Mouse (Mus musculus) stomach, embryonic 16.5 days (tissue): ENCODE results near the gene Ranbp6. TPM values are rescaled to one million over a fixed set of nuclear protein-coding genes. Genes with fewer than 3 reads are reported as not detected.

Experiments used
- ATAC-seq: fragments of 200-750 bp; cut with Nextera tagmentation; 2 replicates; pipeline ENCODE4 v1.8.0; 2017; ENCODE audit warnings: moderate number of reproducible peaks, moderate TSS enrichment; ENCODE audit not compliant: insufficient read depth, low FRiP score
- H3K27ac ChIP-seq: fragments of 300-500 bp; sonication (generic); 2 replicates; pipeline ENCODE4 v1.5.1; 2014; ENCODE audit warnings: low read length
- H3K27me3 ChIP-seq: fragments of 300-500 bp; sonication (generic); 2 replicates; pipeline ENCODE4 v1.6.1; 2014; ENCODE audit warnings: low read length, control low read depth, mixed read lengths; ENCODE audit not compliant: control insufficient read depth, insufficient read depth
- H3K36me3 ChIP-seq: fragments of 300-500 bp; sonication (generic); 2 replicates; pipeline ENCODE4 v1.6.1; 2014; ENCODE audit warnings: low read length; ENCODE audit not compliant: control insufficient read depth, insufficient read depth
- H3K4me1 ChIP-seq: fragments of 300-500 bp; sonication (generic); 2 replicates; pipeline ENCODE4 v1.6.1; 2014; ENCODE audit warnings: low read length, control low read depth, mixed read lengths; ENCODE audit not compliant: control insufficient read depth, insufficient read depth
- H3K4me2 ChIP-seq: fragments of 300-500 bp; sonication (generic); 2 replicates; pipeline ENCODE4 v1.6.1; 2014; ENCODE audit warnings: low read depth, low read length, mixed read lengths
- H3K4me3 ChIP-seq: fragments of 300-500 bp; sonication (generic); replicated peaks from 2 replicates; pipeline ENCODE4 v1.5.1; 2014; ENCODE audit warnings: mild to moderate bottlenecking, low read length
- H3K9ac ChIP-seq: fragments of 300-500 bp; sonication (generic); 2 replicates; pipeline ENCODE4 v1.6.1; 2014; ENCODE audit warnings: low read length
- H3K9me3 ChIP-seq: fragments of 300-500 bp; sonication (generic); replicated peaks from 2 replicates; pipeline ENCODE4 v1.6.1; 2016; ENCODE audit warnings: low read length, control low read depth; ENCODE audit not compliant: control insufficient read depth
- WGBS: fragments of 180-500 bp; shearing (Covaris S2); extraction: QIAGEN DNeasy Blood & Tissue Kit; methylation state at CpG from one replicate; pipeline ENCODE4 v1.1.7; 2014; 5-methylcytosine and 5-hydroxymethylcytosine counted together
- polyA plus RNA-seq: library from polyadenylated mRNA; unstranded; fragments of >200 nt; fragmentation: Nextera tagmentation; extraction: Ambion mirVana; gene quantifications from 2 replicates; pipeline ENCODE4 v1.2.1, GENCODE M21; 2015

Gene Ranbp6
- 16.6 and 17.4 TPM in 2 replicates for polyA plus RNA-seq

- no peaks in the 10 kb centered on the region for H3K27me3 ChIP-seq
- peak within 1 kb of the TSS; percentile 80 for H3K9ac ChIP-seq
- ATAC-seq: peak; percentile 99
- 0 out of 2 replicates have a peak, but pooled peaks cover 10% of the 10 kb centered on the region for H3K36me3 ChIP-seq
- H3K4me3 ChIP-seq: peak within 1 kb of the TSS; percentile 74
- H3K4me1 ChIP-seq: peaks cover 10% of the 10 kb centered on the region
- peak within 1 kb of the TSS; percentile 76 for H3K4me2 ChIP-seq
- no peak within 1 kb of the TSS for H3K27ac ChIP-seq
- H3K9me3 ChIP-seq: no peaks in the 10 kb centered on the region
- under 1% methylated on average over 47 of the region's 47 CpGs for WGBS
Observed at GRCm38 (mm10) chr19:29812581-29813460, at the start of gene Ranbp6. Gene Ranbp6 (minus strand): TSS chr19:29812974.

GRCm38 (mm10) chr19:29860816-29861215 lies 48.0 kb upstream of the Ranbp6 start:
- H3K9ac ChIP-seq: no peak overlapping the region
- H3K4me2 ChIP-seq: no peak overlapping the region
- no peaks in the 10 kb centered on the region for H3K36me3 ChIP-seq
- no peaks in the 10 kb centered on the region for H3K27me3 ChIP-seq
- no peaks in the 10 kb centered on the region for H3K9me3 ChIP-seq
- no peak for ATAC-seq
- no peak overlapping the region for H3K4me3 ChIP-seq
- no peaks in the 10 kb centered on the region for H3K4me1 ChIP-seq
- WGBS: 91% methylated on average over 4 of the region's 4 CpGs
- no peak overlapping the region for H3K27ac ChIP-seq

GRCm38 (mm10) chr19:29857267-29857666 lies 44.5 kb upstream of the Ranbp6 start:
- no peak for ATAC-seq
- Histone ChIP-seq H3K4me2 (no peak overlapping the region), H3K27ac (no peak overlapping the region), H3K9me3 (no peaks in the 10 kb centered on the region), H3K4me3 (no peak overlapping the region), H3K9ac (no peak overlapping the region), H3K36me3 (no peaks in the 10 kb centered on the region), H3K4me1 (no peaks in the 10 kb centered on the region), H3K27me3 (no peaks in the 10 kb centered on the region)
- WGBS: 80% methylated on average over 5 of the region's 5 CpGs

GRCm38 (mm10) chr19:29853711-29854110 lies 40.9 kb upstream of the Ranbp6 start:
- WGBS: 83% methylated on average over 5 of the region's 5 CpGs
- ATAC-seq: no peak
- no peaks in the 10 kb centered on the region for H3K36me3 ChIP-seq

GRCm38 (mm10) chr19:29851036-29851690 lies 38.4 kb upstream of the Ranbp6 start:
- no peaks in the 10 kb centered on the region for H3K9me3 ChIP-seq
- ATAC-seq: no peak
- no peak overlapping the region for H3K9ac ChIP-seq
- no peaks in the 10 kb centered on the region for H3K4me1 ChIP-seq
- no peak overlapping the region for H3K4me3 ChIP-seq
- H3K27ac ChIP-seq: no peak overlapping the region
- no peaks in the 10 kb centered on the region for H3K27me3 ChIP-seq
- H3K4me2 ChIP-seq: no peak overlapping the region
- H3K36me3 ChIP-seq: no peaks in the 10 kb centered on the region
- 51% methylated on average over 12 of the region's 12 CpGs for WGBS

More at GRCm38 (mm10) chr19:29853711-29854110, 40.9 kb upstream of the Ranbp6 start:
- Histone ChIP-seq H3K9ac (no peak overlapping the region), H3K4me2 (no peak overlapping the region), H3K4me3 (no peak overlapping the region), H3K27ac (no peak overlapping the region), H3K27me3 (no peaks in the 10 kb centered on the region), H3K4me1 (no peaks in the 10 kb centered on the region), H3K9me3 (no peaks in the 10 kb centered on the region)

GRCm38 (mm10) chr19:29849924-29850551 lies 37.3 kb upstream of the Ranbp6 start:
- Histone ChIP-seq H3K9me3 (no peaks in the 10 kb centered on the region), H3K27me3 (no peaks in the 10 kb centered on the region), H3K36me3 (no peaks in the 10 kb centered on the region), H3K4me1 (no peaks in the 10 kb centered on the region), H3K4me3 (no peak overlapping the region), H3K9ac (no peak overlapping the region), H3K27ac (no peak overlapping the region), H3K4me2 (no peak overlapping the region)
- ATAC-seq: no peak
- 80% methylated on average over 11 of the region's 11 CpGs for WGBS

- Histone ChIP-seq H3K36me3 (no peaks in the 10 kb centered on the region), H3K4me3 (no peak overlapping the region), H3K4me2 (no peak overlapping the region), H3K27ac (peak overlapping the region; percentile 61), H3K9ac (no peak overlapping the region), H3K9me3 (no peaks in the 10 kb centered on the region), H3K4me1 (0 out of 2 replicates have a peak, but pooled peaks cover 10% of the 10 kb centered on the region), H3K27me3 (no peaks in the 10 kb centered on the region)
- no peak for ATAC-seq
- 70% methylated on average over 12 of the region's 12 CpGs for WGBS
Observed at GRCm38 (mm10) chr19:29844036-29844661, 31.4 kb upstream of the Ranbp6 start.

GRCm38 (mm10) chr19:29843641-29844035 lies 30.9 kb upstream of the Ranbp6 start:
- 34% methylated on average over 5 of the region's 5 CpGs for WGBS
- H3K4me3 ChIP-seq: no peak overlapping the region
- H3K4me1 ChIP-seq: 0 out of 2 replicates have a peak, but pooled peaks cover 10% of the 10 kb centered on the region
- H3K9ac ChIP-seq: no peak overlapping the region
- H3K27me3 ChIP-seq: no peaks in the 10 kb centered on the region
- peak; percentile 10; the same call in 1 of the 2 replicates for ATAC-seq
- no peaks in the 10 kb centered on the region for H3K36me3 ChIP-seq
- H3K9me3 ChIP-seq: no peaks in the 10 kb centered on the region
- H3K4me2 ChIP-seq: no peak overlapping the region
- H3K27ac ChIP-seq: peak overlapping the region; percentile 61
